Mouse (Mus musculus): ENCODE results near the gene Gfra1.

The Gfra1 gene

DNA sequence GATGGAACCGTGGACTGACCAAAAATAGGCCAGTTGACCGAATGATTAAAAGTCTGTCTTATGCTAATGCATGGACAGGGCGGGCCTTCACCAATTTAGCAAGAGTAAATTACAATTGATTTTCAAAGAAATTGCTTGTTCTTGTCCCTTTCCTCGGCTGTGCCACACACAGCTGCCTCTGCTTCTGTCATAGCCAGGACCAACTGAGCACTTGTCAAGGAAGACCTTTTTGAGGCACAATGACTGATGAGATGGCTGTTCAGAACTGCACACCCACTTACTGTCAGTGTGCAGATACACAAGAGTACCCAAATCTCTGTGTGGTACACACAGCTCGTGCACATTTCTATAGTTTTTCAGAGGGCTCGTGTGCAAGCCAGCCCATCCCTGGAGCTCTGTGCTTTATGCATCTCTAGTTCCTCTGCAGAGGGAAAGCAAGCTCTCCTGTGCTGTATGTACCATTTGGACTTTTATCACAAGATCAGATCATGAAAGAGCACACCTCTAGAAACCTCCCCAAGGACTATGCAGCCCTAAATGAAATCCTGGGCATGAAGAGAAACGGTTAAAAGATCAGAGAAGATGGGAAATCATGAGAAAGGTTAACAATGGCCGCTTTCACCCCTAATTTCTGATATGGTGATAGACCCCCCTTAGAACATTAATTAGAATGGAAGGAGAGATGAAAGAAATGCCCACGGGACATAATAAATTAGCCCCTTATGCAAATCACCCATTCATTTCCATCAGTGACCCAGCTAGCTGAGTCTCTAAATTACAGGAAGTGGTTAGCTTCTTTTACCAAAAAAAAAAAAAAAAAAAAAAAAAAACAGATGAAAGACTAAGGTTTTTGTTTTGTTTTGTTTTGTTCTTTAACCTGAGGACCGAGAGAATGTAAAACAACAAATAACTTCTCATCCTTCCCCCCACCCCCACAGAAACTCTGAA lies 12.7 kb downstream of the Gfra1 start:
- DNase-seq (ENCODE audit: extremely low spot score, low spot score), result no peak

DNA sequence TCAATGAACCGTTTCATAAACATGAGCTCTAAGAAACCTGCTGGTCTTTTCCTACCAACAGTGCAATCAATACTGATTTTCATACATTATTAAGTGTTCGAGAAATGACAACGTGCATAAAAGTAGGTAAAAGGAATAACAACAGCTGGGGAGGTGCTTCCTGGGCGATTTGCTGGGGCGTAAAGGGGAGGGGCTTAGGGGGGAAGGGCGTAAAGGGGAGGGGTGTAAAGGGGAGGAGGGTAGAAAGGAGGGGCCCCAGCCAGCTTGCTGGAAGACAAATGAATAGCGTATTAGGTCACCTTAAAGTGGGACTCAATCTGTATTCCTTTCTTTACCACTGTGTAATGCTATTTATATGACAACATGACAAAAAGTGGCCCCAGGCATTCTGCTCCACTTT lies 13.9 kb downstream of the Gfra1 start:
- no peak for DNase-seq (ENCODE audit: extremely low spot score, low spot score)

DNA sequence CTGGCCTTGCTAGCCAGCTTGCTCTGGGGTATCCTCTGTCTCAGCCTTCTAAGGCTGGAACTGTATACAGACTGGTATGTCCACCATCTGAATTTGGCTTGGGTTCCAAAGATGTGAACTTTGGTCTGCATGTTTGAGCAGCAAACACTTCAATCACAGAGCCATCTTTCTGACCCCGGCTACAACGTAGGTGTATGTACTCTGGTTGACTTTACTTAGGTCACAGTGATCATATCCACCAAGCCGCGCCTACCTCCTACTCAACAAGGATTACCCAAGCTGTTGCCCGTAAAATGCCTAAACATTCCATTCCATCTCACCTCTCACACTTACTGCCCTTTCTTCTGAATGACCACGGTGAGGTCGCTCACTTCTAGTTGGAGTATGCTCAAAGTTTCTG lies 14.5 kb downstream of the Gfra1 start:
- DNase-seq (ENCODE audit: extremely low spot score, low spot score), result no peak

DNA sequence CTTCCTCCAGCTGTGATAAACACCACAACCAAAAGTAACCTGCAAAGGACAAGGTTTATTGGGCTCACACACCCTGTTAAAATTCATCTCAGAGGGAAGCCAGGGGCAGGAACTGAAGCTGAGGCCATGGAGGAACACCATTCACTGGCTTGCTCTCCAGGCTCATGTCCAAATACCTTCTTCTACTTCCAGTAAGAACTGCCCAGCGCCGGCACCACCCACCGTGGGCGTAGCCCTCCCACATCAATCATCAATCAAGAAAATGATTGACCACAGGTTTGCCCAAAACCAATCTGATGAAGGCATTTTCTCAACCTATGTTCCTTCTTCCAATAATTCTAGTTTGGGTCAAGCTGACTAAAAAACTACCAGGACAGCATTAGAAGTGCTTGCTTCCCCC lies 16.9 kb downstream of the Gfra1 start:
- no peak for DNase-seq (ENCODE audit: extremely low spot score, low spot score)

DNA sequence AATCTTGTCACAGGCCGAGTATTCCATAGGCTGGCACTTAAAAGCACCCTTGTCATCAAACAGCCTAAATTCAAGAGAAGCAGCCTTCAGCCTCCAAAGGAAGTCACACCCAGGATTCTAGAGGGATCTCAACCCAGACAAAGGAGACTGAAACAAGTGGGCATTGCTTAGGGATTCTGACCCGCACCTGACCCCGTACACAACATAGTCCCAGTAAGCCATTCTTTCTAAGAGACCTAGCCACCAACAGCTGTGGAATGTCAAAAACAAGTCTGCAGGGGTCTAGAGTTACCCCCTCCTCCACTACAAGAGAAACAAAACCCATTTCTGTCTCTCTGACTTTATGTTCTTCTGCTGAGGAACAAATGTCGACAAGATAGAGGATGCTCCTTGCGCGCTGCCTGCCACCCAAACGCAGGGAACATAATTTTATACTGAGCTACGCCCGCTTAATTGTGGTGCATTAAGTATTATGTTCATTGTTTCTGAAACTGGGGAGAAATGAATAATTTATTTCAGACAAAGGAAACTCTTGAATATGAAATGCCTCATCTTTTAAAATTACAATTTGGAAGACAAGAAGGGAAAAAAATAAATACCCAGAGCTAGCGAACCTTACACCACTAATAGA lies 18.2 kb downstream of the Gfra1 start:
- no peak for DNase-seq (ENCODE audit: extremely low spot score, low spot score)

DNA sequence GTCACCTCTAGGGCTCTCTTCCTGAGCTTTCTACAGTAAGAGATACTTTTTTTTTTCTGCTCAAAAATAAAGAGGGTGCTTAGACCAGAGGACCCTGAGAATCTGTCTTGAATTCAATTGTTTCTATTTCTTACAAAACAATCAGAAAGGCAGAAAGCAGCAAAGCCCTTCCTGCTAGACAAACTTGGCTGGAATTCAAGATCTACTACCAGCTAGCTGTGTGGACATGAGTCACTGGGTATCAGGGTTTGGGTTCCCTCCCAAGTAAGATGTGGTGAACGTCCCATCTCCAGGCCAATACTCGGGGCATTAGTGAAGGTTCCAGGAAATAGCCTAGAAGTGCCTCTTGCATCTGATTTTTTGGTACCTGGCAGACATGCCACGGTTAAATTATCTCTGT lies 18.8 kb downstream of the Gfra1 start:
- no peak for DNase-seq (ENCODE audit: extremely low spot score, low spot score)

DNA sequence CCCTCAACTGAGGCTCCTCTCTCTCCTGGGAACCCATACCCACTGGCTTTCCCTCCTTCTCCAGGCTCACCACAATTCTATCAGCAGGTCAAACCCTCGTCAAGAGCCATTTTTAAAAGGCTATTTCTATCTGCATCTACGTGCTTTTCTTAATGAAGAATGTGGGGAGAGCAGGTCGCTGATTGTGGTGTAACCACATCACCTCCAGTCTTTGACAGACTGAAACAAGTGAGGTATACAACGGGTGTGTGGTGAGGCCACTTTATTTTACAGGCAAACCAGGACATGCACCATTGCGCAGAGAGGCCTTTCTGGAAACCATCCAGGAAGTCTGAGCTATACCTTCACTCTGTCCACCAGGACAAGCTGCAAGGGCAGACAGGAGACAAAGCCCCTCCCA lies 19.8 kb downstream of the Gfra1 start:
- DNase-seq (ENCODE audit: extremely low spot score, low spot score), result no peak

DNA sequence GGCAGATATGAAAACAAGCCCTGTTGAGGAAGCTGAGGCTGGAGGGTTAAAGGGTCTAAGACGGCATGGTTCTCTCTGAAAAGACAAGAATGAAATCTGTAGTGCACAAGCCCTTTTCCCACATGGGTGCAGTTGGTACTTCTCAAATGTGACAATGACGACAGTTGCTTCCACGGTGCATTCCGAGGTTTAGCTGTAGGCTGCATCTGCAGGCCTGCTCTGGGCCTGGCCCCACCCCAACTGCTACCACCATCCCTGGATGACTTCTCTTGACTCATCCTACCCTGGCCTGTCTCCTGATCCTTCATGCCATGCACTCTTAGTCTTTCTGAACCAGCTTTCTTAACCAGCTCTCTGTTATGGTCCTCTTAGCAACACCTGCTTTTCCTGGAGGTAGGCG lies 22.9 kb downstream of the Gfra1 start:
- DNase-seq (ENCODE audit: extremely low spot score, low spot score), result no peak

DNA sequence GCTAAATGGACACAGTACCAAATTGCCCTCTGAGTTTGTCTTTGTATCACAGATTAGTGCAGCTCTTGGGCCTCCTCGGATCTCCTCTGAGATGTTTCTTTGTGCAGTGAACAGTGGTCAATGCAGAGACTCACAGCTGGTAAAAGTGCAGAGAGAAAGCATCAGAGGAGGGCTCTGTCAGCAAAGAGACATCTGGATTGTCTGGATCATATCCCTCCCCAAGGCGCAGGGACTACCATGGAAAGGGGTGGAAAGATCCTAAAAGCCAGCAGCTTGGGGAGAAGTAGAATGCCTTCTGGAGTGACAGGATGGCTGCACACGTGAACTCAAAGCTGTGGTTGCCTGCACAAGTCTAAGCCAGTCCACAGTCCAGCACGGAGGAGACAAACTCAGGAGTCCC lies 27.2 kb downstream of the Gfra1 start:
- no peak for DNase-seq (ENCODE audit: extremely low spot score, low spot score)

DNA sequence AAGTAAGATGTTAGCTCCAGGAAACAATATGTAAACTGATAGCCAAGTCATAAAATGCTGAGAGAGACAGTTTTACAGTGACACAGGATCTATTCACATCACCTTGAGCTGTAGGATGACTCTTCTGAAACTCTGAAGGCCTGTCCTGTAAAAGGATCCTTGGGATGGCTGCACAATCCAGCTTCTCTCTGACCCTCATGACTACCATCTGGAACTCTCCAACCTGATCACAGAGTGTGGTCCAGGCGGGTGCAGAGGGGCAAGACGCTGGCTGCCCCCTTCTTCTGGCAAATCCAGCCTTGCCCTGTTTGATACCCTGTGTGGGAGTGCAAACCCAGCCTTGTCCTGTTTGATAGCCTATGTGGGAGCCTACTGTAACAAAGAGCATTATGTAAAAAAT lies 28.4 kb downstream of the Gfra1 start:
- no peak for DNase-seq (ENCODE audit: extremely low spot score, low spot score)

DNA sequence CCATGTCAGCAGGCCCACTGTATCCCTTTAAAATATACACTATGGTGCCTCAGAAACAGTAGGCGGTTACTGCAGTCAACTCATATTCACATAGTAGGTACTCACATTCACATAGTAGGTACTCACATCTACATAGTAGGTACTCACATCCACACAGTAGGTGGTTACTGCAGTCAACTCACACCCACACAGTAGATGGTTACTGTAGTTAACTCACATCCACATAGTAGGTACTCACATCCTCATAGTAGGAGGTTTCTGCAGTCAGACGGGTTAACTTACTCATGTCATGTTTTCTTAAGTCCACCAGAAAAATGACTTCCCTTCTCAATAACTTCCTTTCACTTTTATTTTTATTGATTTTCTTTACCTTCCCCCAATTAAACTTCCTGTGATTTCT lies 30.8 kb downstream of the Gfra1 start:
- DNase-seq (ENCODE audit: extremely low spot score, low spot score), result no peak

DNA sequence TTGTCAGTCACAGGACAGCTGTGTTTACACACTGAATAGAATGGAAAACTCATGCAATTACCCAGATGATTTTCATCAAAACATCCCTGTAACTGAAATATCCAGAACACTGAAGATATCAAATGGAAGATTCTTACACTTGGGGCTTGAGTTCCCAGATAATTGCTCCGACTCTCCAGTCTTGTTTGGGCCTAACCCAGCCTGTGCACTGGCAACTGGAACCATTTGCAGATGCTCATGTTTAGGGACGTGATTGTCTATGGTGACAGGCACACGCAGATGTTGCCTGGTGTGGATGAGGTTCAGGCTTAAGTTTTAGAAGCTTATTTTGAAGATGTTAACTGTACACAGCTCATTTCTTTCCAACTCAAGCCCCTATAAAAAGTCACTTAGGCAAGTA lies 31.5 kb downstream of the Gfra1 start:
- no peak for DNase-seq (ENCODE audit: extremely low spot score, low spot score)

DNA sequence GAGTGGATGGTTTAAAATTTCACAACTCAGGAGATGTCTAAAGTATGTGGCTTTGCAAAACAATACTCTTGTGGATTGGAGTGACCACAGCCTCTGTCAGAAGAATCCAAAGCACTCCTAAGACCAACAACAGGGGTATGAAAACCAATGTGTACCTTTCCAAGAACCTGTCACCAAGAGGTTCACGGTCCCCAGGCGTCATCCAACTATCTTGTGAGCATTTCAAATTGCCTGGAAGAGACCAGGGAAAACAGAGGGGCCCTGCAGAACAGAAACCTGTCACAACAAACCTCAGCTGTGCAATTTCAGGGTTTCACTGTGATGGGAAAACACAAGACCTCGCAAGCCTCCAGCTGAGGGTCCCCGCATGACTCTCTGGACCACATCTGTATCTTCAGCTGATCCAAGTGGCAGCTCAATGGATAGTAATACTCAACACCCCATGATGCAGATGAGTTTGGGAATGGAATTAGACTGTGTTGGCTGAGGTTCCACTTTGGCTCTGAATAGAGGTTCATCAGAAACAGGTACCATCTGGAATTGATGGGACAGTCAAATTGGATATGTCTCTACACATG lies 32.7 kb downstream of the Gfra1 start:
- no peak for DNase-seq (ENCODE audit: extremely low spot score, low spot score)

DNA sequence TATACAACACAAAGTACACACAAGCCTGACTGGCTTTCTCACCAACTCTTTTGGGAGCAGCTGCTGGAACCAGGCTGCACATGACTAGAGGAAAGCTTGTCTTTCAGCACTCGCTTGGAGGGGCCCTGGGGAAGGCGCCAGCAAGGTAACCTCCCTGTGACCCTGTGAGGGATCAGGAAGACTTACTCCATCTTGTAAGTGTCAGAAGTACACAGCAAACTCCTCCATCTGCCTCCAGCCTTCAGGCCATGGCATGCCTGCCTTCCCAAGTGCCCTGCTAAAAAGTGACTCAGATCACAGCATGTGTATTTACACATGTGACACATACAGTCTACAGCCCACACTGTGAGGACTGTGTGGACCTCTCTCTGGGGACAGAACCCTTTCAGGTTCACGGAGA lies 36.0 kb downstream of the Gfra1 start:
- peak; percentile 57 for DNase-seq (ENCODE audit: extremely low spot score, low spot score)

DNA sequence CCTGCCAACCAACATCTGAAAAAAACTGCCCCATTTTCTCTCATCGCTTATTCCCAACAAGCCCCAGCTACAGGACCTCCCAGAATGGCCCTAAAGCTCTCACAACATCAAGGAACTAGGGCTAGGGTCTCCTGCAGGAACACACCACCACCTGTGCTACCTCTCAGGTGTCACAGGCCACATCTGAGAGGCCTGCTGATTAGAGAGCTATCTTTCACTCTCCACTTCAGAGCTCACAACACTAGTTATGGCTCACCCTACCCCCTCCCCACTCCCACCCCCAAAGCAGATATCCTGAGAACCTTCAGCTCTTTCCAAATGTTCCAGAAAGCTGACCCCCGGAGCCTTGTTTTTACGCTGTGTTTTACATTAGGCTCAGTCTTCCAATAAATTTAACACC lies 36.4 kb downstream of the Gfra1 start:
- DNase-seq (ENCODE audit: extremely low spot score, low spot score), result no peak

DNA sequence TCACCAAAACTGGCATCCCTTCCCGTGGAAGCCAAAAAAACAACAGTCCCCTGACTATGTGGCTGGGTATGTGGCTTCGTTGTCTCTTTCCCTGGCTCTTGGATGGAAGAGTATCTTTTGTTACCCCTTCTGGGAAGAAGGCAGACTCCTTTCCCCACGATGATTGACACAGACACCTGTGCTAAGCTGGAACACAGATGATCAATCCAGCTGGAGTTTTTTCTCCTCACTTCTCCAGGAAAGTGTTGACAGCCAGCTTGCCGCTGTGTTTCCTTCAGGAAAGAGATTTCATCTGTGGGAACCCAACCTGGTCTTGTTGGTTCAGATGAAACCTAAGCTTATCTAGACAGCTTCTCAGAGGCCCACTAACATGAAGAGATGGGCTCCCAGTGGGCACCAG lies 40.5 kb downstream of the Gfra1 start:
- DNase-seq (ENCODE audit: extremely low spot score, low spot score), result no peak

DNA sequence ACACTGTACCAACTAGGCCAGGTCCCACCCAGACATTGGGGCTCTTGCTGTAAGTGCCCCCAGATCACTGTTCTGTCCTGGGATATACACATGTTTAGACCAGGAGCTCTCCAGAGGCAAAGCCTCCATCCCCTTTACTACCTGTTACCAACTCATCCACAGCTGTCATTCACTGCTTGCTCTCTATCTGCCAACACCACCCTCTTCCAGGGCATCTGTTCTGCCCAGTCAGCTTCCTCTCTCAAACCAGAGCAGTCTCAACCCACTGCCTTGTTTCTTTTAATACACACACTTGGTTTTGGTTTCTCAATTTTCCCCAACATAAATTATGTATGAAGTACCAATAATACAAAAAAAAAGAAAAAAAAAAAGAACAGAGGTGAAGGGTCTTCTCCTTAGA lies 41.0 kb downstream of the Gfra1 start:
- no peak for DNase-seq (ENCODE audit: extremely low spot score, low spot score)

DNA sequence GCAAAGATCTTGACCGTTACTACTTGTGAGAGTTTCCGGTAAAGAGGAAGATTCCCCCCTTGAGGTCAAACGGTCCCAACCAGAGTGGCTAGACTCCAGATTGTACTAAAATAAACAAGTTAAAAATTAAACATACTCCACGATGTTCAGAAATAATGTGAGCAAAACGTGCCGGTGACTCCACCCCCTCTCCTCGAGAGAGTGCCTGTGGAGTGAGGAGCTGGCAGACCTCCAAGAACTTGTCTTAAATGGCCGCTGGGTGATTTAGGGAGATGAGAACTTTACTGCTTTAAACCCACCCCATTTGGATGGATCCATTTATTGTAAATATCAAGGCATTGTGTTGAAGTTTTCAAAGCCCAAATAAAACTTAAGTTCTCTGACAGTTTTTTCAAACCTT lies 42.4 kb downstream of the Gfra1 start:
- DNase-seq (ENCODE audit: extremely low spot score, low spot score), result no peak

DNA sequence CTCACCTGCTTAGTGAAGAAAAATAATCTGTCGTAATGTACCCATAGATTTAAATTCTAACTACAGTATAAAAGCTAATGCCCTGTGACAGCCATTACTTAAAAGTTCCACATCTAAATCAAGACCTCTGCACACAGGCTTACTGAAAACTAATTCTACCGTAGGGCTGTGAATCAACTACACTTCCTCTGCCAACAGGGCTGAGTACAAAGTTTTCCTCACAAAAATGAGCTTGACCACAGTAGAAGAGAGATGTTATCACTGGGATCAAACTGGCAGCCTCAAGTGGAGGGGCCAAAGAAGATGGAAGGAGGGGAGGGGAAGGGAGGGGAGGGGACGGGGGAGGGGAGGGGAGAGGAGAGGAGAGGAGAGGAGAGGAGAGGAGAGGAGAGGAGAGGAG lies 42.9 kb downstream of the Gfra1 start:
- no peak for DNase-seq (ENCODE audit: extremely low spot score, low spot score)

DNA sequence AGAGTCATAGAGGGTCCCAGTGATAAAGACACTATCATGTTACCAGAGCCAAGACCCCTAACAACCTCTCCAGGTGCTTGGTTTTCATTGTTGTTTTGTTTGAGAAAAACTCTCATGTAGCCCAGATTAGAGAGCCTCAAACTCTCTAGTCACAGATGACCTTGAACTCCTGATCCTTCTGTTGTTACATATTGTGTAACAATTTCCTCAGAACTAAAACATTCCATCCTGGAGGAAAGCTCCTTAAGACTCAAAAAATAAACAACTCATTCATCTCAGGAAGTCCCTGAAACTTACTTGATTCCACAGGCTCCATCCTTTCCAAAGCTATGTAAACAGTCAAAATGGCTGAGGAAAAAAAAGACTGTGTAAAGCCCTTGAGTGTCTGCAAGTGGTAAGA lies 49.0 kb downstream of the Gfra1 start:
- no peak for DNase-seq (ENCODE audit: extremely low spot score, low spot score)

DNA sequence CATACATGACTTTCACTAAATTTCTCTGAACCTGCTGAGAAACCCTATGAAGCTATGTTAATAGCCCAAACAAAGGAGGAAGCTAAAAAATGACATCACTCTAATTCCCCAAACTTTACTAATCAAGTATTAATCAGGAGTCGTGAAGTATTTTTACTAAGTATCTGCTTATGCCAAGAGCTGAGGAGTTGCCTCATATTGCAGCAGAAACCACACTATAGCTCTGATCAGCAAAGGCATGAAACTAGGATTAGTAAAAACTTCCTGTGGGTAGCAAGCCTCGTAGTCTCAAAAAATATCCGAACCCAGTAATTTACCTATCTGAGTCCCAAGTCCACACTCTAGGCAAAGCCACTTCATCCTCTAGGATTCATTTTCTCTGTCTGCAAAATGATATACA lies 55.5 kb downstream of the Gfra1 start:
- no peak for DNase-seq (ENCODE audit: extremely low spot score, low spot score)

DNA sequence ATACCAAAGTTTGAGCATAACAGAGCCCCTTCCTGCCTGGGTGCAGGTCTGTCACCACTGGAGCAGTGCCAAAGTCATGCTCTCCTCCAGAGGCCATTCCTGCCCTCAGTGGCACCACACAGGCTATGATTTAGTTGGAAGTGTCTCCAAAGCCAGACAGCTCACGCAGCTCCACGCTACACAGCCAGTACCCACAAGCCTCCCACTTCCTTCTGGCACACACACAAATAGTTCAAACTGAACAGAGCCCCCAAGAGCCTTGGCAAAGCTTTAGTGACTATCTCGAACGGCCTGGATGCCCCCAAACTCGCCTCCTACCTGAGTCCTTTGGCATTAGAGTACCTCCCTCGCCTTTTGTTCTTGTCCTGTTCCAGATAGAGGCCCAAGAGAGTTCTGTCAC lies 56.5 kb downstream of the Gfra1 start:
- no peak for DNase-seq (ENCODE audit: extremely low spot score, low spot score)

DNA sequence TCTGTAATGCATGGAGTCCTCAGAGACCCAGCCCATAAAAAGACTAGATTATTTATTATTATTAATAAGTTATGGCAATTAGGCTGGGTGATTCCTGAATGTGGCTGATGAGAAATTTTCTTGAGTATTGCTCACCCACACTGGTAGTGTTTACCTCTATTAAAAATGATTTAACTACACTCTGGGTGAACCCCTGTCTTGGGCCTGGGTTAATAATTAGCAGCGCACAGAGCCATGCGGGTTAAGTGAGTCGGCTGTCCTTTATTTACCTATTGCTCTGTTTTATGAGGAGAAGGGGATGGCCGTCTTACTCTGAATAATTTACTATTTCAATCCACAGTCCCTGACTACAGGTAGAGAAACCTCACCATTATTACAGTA lies 59.1 kb downstream of the Gfra1 start:
- DNase-seq (ENCODE audit: extremely low spot score, low spot score), result no peak

Measured in neural tube, embryonic 10.5 days (tissue).